Comparison of ENCODE assay signal across 8 mouse cellular contexts in genomic region chr17:56139355-56139754, GRCm38 (mm10). TPM values are rescaled to one million over a fixed set of nuclear protein-coding genes. Genes with fewer than 3 reads are reported as not detected.
DNase-seq lines count a peak whose midpoint lies in the region; ATAC-seq and TF ChIP-seq lines count a peak whose summit lies in the region.

No protein-coding gene starts in this region.

- no peaks in the 10 kb centered on the region for H3K36me3 ChIP-seq in heart, embryonic 15.5 days
- no peaks in the 10 kb centered on the region for H3K36me3 ChIP-seq in G1E (replicated peaks)
- no peaks in the 10 kb centered on the region for H3K36me3 ChIP-seq in forebrain, embryonic 11.5 days (ENCODE audit: control insufficient read depth, insufficient read depth, low read length)
- H3K36me3 ChIP-seq in liver, embryonic 13.5 days, result no peaks in the 10 kb centered on the region

- peaks cover 79% of the 10 kb centered on the region for H3K27me3 ChIP-seq in heart, embryonic 15.5 days
- peaks cover 74% of the 10 kb centered on the region for H3K27me3 ChIP-seq in G1E (ENCODE audit: insufficient read depth, low read length)
- peaks cover 37% of the 10 kb centered on the region for H3K27me3 ChIP-seq in forebrain, embryonic 11.5 days (ENCODE audit: control insufficient read depth, insufficient read depth, low read length)
- H3K27me3 ChIP-seq in liver, embryonic 13.5 days, result peaks cover 69% of the 10 kb centered on the region

- peak overlapping the region; percentile 99 for H3K4me2 ChIP-seq in heart, embryonic 15.5 days
- peak overlapping the region; percentile 91 for H3K4me2 ChIP-seq in forebrain, embryonic 11.5 days (ENCODE audit: low read depth, low read length, severe bottlenecking)
- peak overlapping the region; percentile 85 for H3K4me2 ChIP-seq in liver, embryonic 13.5 days

- ATAC-seq in heart, embryonic 15.5 days (replicated peaks; ENCODE audit: insufficient number of reproducible peaks, insufficient read depth, low FRiP score, low read depth), result no peak
- no peak for ATAC-seq in G1E (ENCODE audit: extremely low read depth, insufficient number of reproducible peaks, low FRiP score, poor library complexity, severe bottlenecking)
- ATAC-seq in forebrain, embryonic 11.5 days (replicated peaks; ENCODE audit: low FRiP score), result peak; percentile 16; the same call in 1 of the 2 replicates
- ATAC-seq in liver, embryonic 13.5 days (ENCODE audit: low read depth), result no peak

- TF ChIP-seq CTCF in G1E (IDR thresholded peaks at IDR 0.05; ENCODE audit: low read depth, low read length), result no peak

- no peak overlapping the region for H3K27ac ChIP-seq in heart, embryonic 15.5 days
- no peak overlapping the region for H3K27ac ChIP-seq in forebrain, embryonic 11.5 days (ENCODE audit: low read depth, low read length)
- no peak overlapping the region for H3K27ac ChIP-seq in liver, embryonic 13.5 days

- H3K4me3 ChIP-seq in heart, embryonic 15.5 days, result peak overlapping the region; percentile 73
- H3K4me3 ChIP-seq in G1E (ENCODE audit: low read depth, low read length), result peak overlapping the region; percentile 68; the same call in 1 of the 2 replicates
- H3K4me3 ChIP-seq in forebrain, embryonic 11.5 days (ENCODE audit: low read depth, low read length), result peak overlapping the region; percentile 61
- H3K4me3 ChIP-seq in liver, embryonic 13.5 days (replicated peaks), result peak overlapping the region; percentile 63

- no peak overlapping the region for H3K9ac ChIP-seq in heart, embryonic 15.5 days
- H3K9ac ChIP-seq in forebrain, embryonic 11.5 days (ENCODE audit: low read length), result peak overlapping the region; percentile 50
- peak overlapping the region; percentile 49 for H3K9ac ChIP-seq in liver, embryonic 13.5 days

- DNase-seq in heart, adult 8-10 months (ENCODE audit: low spot score), result no peak
- no peak for DNase-seq in G1E (ENCODE audit: low spot score)
- no peak for DNase-seq in forebrain, embryonic 11.5 days (ENCODE audit: low spot score)
- no peak for DNase-seq in liver, embryonic 13.5 days
- DNase-seq in T-cell, adult 2 months (ENCODE audit: low spot score), result no peak
- no peak for DNase-seq in lung, postnatal 14 days
- DNase-seq in adrenal gland, adult 8-10 months, result no peak

- 11% methylated on average over 21 of the region's 21 CpGs for WGBS in heart, embryonic 15.5 days
- WGBS in forebrain, embryonic 11.5 days, result 3% methylated on average over 16 of the region's 21 CpGs
- WGBS in liver, embryonic 13.5 days (ENCODE audit: insufficient replicate concordance), result 13% methylated on average over 17 of the region's 21 CpGs

- peaks cover 35% of the 10 kb centered on the region for H3K4me1 ChIP-seq in heart, embryonic 15.5 days (replicated peaks)
- H3K4me1 ChIP-seq in G1E (ENCODE audit: insufficient read depth, low read depth, low read length), result peaks cover 34% of the 10 kb centered on the region
- H3K4me1 ChIP-seq in forebrain, embryonic 11.5 days (replicated peaks; ENCODE audit: control insufficient read depth, insufficient read depth, low read length), result peaks cover 12% of the 10 kb centered on the region
- H3K4me1 ChIP-seq in liver, embryonic 13.5 days (replicated peaks), result peaks cover 49% of the 10 kb centered on the region

- no peaks in the 10 kb centered on the region for H3K9me3 ChIP-seq in heart, embryonic 15.5 days (replicated peaks)
- H3K9me3 ChIP-seq in G1E (replicated peaks), result 0 out of 2 replicates have a peak, but pooled peaks cover 3% of the 10 kb centered on the region
- H3K9me3 ChIP-seq in forebrain, embryonic 11.5 days (ENCODE audit: control insufficient read depth, low read length), result no peaks in the 10 kb centered on the region
- H3K9me3 ChIP-seq in liver, embryonic 13.5 days (replicated peaks), result no peaks in the 10 kb centered on the region

RNA-seq across cellular contexts. Expression of gene Sema6b, which starts 0.8 kb away (rescaled TPM):
- polyA plus RNA-seq in heart, embryonic 15.5 days (2015; fragmentation: Nextera tagmentation; extraction: Ambion mirVana), result 0.92 and 1.3 TPM in 2 replicates
- total RNA-seq in heart, adult 8-10 months (2022), result 10 to 100 TPM in 1 of 4 experiments, 1 to 10 TPM in 3; 5.4 to 10.4 (median 8.6) TPM
- total RNA-seq in G1E (2014; fragmentation: Nextera tagmentation) (2.7 and 4.0 TPM in 2 replicates), G1E (2017) (3.4 and 3.6 TPM in 2 replicates)
- polyA plus RNA-seq in G1E (2012), result 14.1 and 16.1 TPM in 2 replicates
- polyA plus RNA-seq in forebrain, embryonic 11.5 days (2014; fragmentation: Nextera tagmentation; extraction: Ambion mirVana), result 1.4 and 2.5 TPM in 2 replicates
- 0.51 and 0.55 TPM in 2 replicates for polyA plus RNA-seq in liver, embryonic 13.5 days (2015; fragmentation: Nextera tagmentation; extraction: Ambion mirVana)
- 10 to 100 TPM in 2 of 4 experiments, 1 to 10 TPM in 2; 6.6 to 12.7 (median 10.9) TPM for total RNA-seq in adrenal gland, adult 8-10 months (2022)

RNA-seq across cellular contexts. Expression of gene Lrg1, which starts 17.6 kb away (rescaled TPM):
- 1.0 and 1.3 TPM in 2 replicates for polyA plus RNA-seq in heart, embryonic 15.5 days (2015; fragmentation: Nextera tagmentation; extraction: Ambion mirVana)
- total RNA-seq in heart, adult 8-10 months (2022), result 10 to 100 TPM; 47.5 to 68.7 (median 60.4) TPM
- total RNA-seq in G1E (2014; fragmentation: Nextera tagmentation) (not detected in 2 replicates), G1E (2017) (not detected in 2 replicates)
- polyA plus RNA-seq in G1E (2012), result 0.04 TPM in 1 of 2 replicates, not detected in the other
- 0.17 and 0.51 TPM in 2 replicates for polyA plus RNA-seq in forebrain, embryonic 11.5 days (2014; fragmentation: Nextera tagmentation; extraction: Ambion mirVana)
- polyA plus RNA-seq in liver, embryonic 13.5 days (2015; fragmentation: Nextera tagmentation; extraction: Ambion mirVana), result 0.36 and 0.43 TPM in 2 replicates
- 10 to 100 TPM; 14.5 to 34.6 (median 16.4) TPM for total RNA-seq in adrenal gland, adult 8-10 months (2022)

RNA-seq across cellular contexts. Expression of gene Plin5, which starts 22.0 kb away (rescaled TPM):
- 1.0 and 1.1 TPM in 2 replicates for polyA plus RNA-seq in heart, embryonic 15.5 days (2015; fragmentation: Nextera tagmentation; extraction: Ambion mirVana)
- 100 to 1,000 TPM; 110 to 160 (median 150) TPM for total RNA-seq in heart, adult 8-10 months (2022)
- total RNA-seq in G1E (2014; fragmentation: Nextera tagmentation), result not detected in 2 replicates
- total RNA-seq in G1E (2017), result 0.06 TPM in 1 of 2 replicates, not detected in the other
- polyA plus RNA-seq in G1E (2012), result not detected in 2 replicates
- 0.21 TPM in 1 of 2 replicates, not detected in the other for polyA plus RNA-seq in forebrain, embryonic 11.5 days (2014; fragmentation: Nextera tagmentation; extraction: Ambion mirVana)
- polyA plus RNA-seq in liver, embryonic 13.5 days (2015; fragmentation: Nextera tagmentation; extraction: Ambion mirVana), result 0.23 and 0.32 TPM in 2 replicates
- 10 to 100 TPM; 20.4 to 32.6 (median 26.9) TPM for total RNA-seq in adrenal gland, adult 8-10 months (2022)

RNA-seq across cellular contexts. Expression of gene Tnfaip8l1, which starts 22.9 kb away (rescaled TPM):
- polyA plus RNA-seq in heart, embryonic 15.5 days (2015; fragmentation: Nextera tagmentation; extraction: Ambion mirVana), result 6.7 and 9.2 TPM in 2 replicates
- 1 to 10 TPM; 1.2 to 2.1 (median 1.4) TPM for total RNA-seq in heart, adult 8-10 months (2022)
- total RNA-seq in G1E (2014; fragmentation: Nextera tagmentation) (2.0 and 2.1 TPM in 2 replicates), G1E (2017) (2.8 and 3.2 TPM in 2 replicates)
- 1.0 and 1.1 TPM in 2 replicates for polyA plus RNA-seq in G1E (2012)
- 7.7 and 8.4 TPM in 2 replicates for polyA plus RNA-seq in forebrain, embryonic 11.5 days (2014; fragmentation: Nextera tagmentation; extraction: Ambion mirVana)
- 2.7 and 2.9 TPM in 2 replicates for polyA plus RNA-seq in liver, embryonic 13.5 days (2015; fragmentation: Nextera tagmentation; extraction: Ambion mirVana)
- 1 to 10 TPM; 2.2 to 4.2 (median 3.8) TPM for total RNA-seq in adrenal gland, adult 8-10 months (2022)

RNA-seq across cellular contexts. Expression of gene Plin4, which starts 29.8 kb away (rescaled TPM):
- polyA plus RNA-seq in heart, embryonic 15.5 days (2015; fragmentation: Nextera tagmentation; extraction: Ambion mirVana), result 0.41 and 0.57 TPM in 2 replicates
- total RNA-seq in heart, adult 8-10 months (2022), result 100 to 1,000 TPM; 140 to 200 (median 164) TPM
- total RNA-seq in G1E (2014; fragmentation: Nextera tagmentation) (not detected in 2 replicates), G1E (2017) (0.05 and 0.06 TPM in 2 replicates)
- not detected in 2 replicates for polyA plus RNA-seq in G1E (2012)
- 0.07 TPM in 2 replicates for polyA plus RNA-seq in forebrain, embryonic 11.5 days (2014; fragmentation: Nextera tagmentation; extraction: Ambion mirVana)
- polyA plus RNA-seq in liver, embryonic 13.5 days (2015; fragmentation: Nextera tagmentation; extraction: Ambion mirVana), result not detected in 2 replicates
- 100 to 1,000 TPM in 1 of 4 experiments, 10 to 100 TPM in 3; 45.4 to 191 (median 87.0) TPM for total RNA-seq in adrenal gland, adult 8-10 months (2022)
